Mouse (Mus musculus) hindbrain, postnatal 0 days (tissue): Measurements from ENCODE around the gene Far1. TPM values are rescaled to one million over a fixed set of nuclear protein-coding genes. Genes with fewer than 3 reads are reported as not detected.

Source experiments
- ATAC-seq: fragments of 200-750 bp; cut with Nextera tagmentation; 2 replicates; pipeline ENCODE4 v1.8.0; 2017; ENCODE audit warnings: mild to moderate bottlenecking, moderate TSS enrichment, moderate library complexity
- DNase-seq: peaks from one replicate; pipeline ENCODE4 v3.0.0-alpha.2; 2015; ENCODE audit warnings: low spot score
- H3K27ac ChIP-seq: fragments of 300-500 bp; sonication (generic); 2 replicates; pipeline ENCODE4 v1.5.1; 2014; ENCODE audit warnings: mild to moderate bottlenecking
- H3K27me3 ChIP-seq: fragments of 300-500 bp; sonication (generic); 2 replicates; pipeline ENCODE4 v1.6.1; 2014; ENCODE audit warnings: low read length, mixed read lengths; ENCODE audit not compliant: insufficient read depth
- H3K36me3 ChIP-seq: fragments of 300-500 bp; sonication (generic); 2 replicates; pipeline ENCODE4 v1.6.1; 2014; ENCODE audit warnings: low read length, mixed read lengths; ENCODE audit not compliant: insufficient read depth
- H3K4me1 ChIP-seq: fragments of 300-500 bp; sonication (generic); 2 replicates; pipeline ENCODE4 v1.6.1; 2014; ENCODE audit warnings: antibody characterized with exemption, low read length, mixed read lengths; ENCODE audit not compliant: insufficient read depth
- H3K4me2 ChIP-seq: fragments of 300-500 bp; sonication (generic); 2 replicates; pipeline ENCODE4 v1.6.1; 2014; ENCODE audit warnings: low read depth, mild to moderate bottlenecking, low read length, moderate library complexity, mixed read lengths
- H3K4me3 ChIP-seq: fragments of 300-500 bp; sonication (generic); 2 replicates; pipeline ENCODE4 v1.5.1; 2014; ENCODE audit warnings: low read length
- H3K9ac ChIP-seq: fragments of 300-500 bp; sonication (generic); replicated peaks from 2 replicates; pipeline ENCODE4 v1.6.1; 2014; ENCODE audit warnings: mild to moderate bottlenecking, low read length, moderate library complexity, mixed read lengths
- H3K9me3 ChIP-seq: fragments of 300-500 bp; sonication (generic); 2 replicates; pipeline ENCODE4 v1.6.1; 2016; ENCODE audit warnings: low read length, mixed read lengths
- CTCF ChIP-seq: IDR thresholded peaks from 2 replicates; pipeline ENCODE4 v1.5.1; 2016; ENCODE audit warnings: antibody characterized with exemption, control low read depth, low read depth
- WGBS: fragments of 180-500 bp; shearing (Covaris S2); extraction: QIAGEN DNeasy Blood & Tissue Kit; methylation state at CpG from one replicate; pipeline ENCODE4 v1.1.7; 2014; 5-methylcytosine and 5-hydroxymethylcytosine counted together
- polyA plus RNA-seq: library from polyadenylated mRNA; unstranded; fragments of >200 nt; fragmentation: Nextera tagmentation; extraction: Ambion mirVana; gene quantifications from 2 replicates; pipeline ENCODE4 v1.2.1, GENCODE M21; 2015
- total RNA-seq: library from RNA; depleted of rRNA; stranded (reverse); fragments of >200 nt; gene quantifications from 2 replicates; pipeline ENCODE4 v1.2.3, GENCODE M21; 2014

Far1 gene
- total and polyA plus RNA-seq, 2 experiments from 2014 or later = 46.5 to 52.9 TPM

DNA sequence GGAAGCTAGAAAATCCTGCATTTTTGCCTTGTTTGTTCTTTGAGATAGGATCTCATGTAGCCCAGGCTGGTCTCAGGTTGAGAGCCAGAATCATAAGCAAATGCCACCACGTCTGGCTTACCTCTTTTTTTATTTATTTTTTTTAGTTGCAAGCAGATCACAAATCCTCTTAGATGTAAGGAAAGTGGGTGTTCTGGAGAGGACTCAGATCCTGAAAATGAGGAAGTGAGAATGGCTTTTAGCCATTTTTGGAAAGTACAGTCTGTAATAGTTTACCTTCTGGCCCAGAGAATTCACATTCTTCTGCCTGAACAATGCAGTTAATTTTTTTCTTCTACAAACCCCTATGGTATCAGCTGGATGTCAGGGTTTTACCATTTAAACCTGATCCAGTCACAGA, 42.5 kb downstream of the Far1 start:
- WGBS = 82% methylated on average over 1 of the region's 1 CpGs
- no peaks in the 10 kb centered on the region for H3K4me1 ChIP-seq
- H3K9ac ChIP-seq = no peak overlapping the region
- H3K36me3 ChIP-seq = no peaks in the 10 kb centered on the region; the same call in 1 of the 2 replicates
- DNase-seq (no peak), ATAC-seq (no peak)
- TF ChIP-seq CTCF = no peak
- H3K9me3 ChIP-seq = no peaks in the 10 kb centered on the region
- no peak overlapping the region for H3K4me3 ChIP-seq
- H3K4me2 ChIP-seq = no peak overlapping the region
- no peak overlapping the region for H3K27ac ChIP-seq
- H3K27me3 ChIP-seq = no peaks in the 10 kb centered on the region

DNA sequence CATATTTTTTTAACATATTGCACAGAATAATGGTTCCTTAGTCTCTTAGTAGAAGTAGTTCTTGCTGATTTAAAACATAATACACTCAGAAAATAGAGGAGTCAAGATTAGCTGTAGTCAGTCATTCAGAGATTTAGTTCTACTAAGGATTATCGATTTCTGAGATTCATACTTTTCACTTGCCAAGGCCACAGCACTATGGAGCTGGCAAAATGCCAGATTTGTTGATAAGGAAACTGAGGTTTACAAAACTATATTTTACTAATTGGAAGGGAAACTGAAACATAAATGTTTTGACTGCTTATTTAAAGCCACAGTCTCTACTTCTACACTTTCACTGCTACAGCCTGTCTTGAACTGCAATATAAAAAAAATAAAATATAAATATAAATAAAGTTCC, 53.3 kb downstream of the Far1 start:
- ATAC-seq = no peak
- TF ChIP-seq CTCF = no peak
- WGBS = 95% methylated on average over 1 of the region's 1 CpGs
- no peak overlapping the region for H3K4me3 ChIP-seq
- no peaks in the 10 kb centered on the region for H3K27me3 ChIP-seq
- no peak overlapping the region for H3K9ac ChIP-seq
- H3K36me3 ChIP-seq = no peaks in the 10 kb centered on the region
- no peaks in the 10 kb centered on the region for H3K9me3 ChIP-seq
- H3K4me2 ChIP-seq = no peak overlapping the region
- H3K4me1 ChIP-seq = no peaks in the 10 kb centered on the region
- DNase-seq = no peak
- H3K27ac ChIP-seq = no peak overlapping the region

DNA sequence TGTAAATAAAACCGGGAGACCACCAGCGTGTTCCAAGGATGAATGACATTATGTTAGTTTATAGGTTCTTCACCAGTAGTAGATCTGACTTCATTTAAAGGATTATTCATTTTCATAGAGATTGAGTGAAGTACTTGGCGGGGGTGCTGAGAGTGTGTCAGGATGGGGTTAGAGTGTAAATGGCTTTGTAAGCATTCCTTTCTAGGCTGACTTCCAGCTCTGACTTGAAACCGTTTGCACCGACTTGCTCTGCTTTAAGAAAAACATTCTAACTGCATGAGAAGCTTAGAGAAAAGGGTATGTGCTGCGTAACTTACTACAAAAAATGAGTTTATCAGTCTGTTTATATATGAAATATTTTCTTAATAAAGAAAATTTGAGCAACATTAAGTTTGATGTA, 57.5 kb downstream of the Far1 start:
- H3K36me3 ChIP-seq = no peaks in the 10 kb centered on the region
- 75% methylated on average over 6 of the region's 6 CpGs for WGBS
- no peak overlapping the region for H3K27ac ChIP-seq
- no peaks in the 10 kb centered on the region for H3K27me3 ChIP-seq
- no peak overlapping the region for H3K4me3 ChIP-seq
- TF ChIP-seq CTCF = no peak
- ATAC-seq (no peak), DNase-seq (no peak)
- H3K4me1 ChIP-seq = no peaks in the 10 kb centered on the region
- H3K4me2 ChIP-seq = no peak overlapping the region
- no peaks in the 10 kb centered on the region for H3K9me3 ChIP-seq
- H3K9ac ChIP-seq = no peak overlapping the region

DNA sequence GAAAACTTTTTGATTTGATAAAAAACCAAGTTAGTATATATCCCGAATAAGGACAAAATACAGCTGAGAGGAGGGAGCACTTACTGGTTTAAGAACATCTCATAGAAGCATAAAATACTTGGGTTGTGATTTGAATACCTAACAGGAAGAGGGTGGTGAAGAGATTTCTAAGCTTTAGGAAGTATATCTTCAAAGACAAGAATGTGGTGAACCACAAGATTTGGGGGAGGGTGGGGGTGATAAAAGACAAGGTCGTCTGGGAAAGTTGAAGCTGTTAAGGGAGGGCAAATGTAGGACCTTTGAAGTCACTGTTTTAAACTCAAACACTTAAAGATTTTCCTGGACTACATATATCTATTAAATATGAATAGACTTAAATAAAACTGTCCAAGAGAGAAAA, 59.1 kb downstream of the Far1 start:
- Histone ChIP-seq H3K4me3 (no peak overlapping the region), H3K9ac (no peak overlapping the region), H3K36me3 (no peaks in the 10 kb centered on the region), H3K9me3 (no peaks in the 10 kb centered on the region), H3K4me2 (no peak overlapping the region), H3K4me1 (no peaks in the 10 kb centered on the region), H3K27me3 (no peaks in the 10 kb centered on the region), H3K27ac (no peak overlapping the region)
- TF ChIP-seq CTCF = no peak
- DNase-seq (no peak), ATAC-seq (no peak)
- 77% methylated on average over 2 of the region's 2 CpGs for WGBS

DNA sequence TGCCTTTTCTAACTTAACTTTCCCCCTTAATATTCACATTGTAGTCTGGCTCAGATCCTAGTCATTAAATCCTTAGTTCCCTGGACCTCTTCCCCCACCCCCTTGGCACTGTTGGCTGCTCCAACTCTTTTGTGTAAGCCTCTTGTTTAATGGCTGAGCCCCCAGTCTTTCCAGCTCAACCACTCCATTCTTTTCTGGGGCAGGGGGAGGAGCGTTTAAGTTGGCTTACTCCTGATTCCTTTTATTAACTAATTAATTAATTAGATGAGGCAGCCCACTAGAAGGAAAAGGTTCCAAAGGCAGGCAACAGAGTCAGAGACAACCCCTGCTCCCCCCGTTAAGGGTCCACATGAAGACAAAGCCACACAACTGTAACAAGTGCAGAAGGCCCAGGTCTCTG, 68.5 kb downstream of the Far1 start:
- no peak for DNase-seq

DNA sequence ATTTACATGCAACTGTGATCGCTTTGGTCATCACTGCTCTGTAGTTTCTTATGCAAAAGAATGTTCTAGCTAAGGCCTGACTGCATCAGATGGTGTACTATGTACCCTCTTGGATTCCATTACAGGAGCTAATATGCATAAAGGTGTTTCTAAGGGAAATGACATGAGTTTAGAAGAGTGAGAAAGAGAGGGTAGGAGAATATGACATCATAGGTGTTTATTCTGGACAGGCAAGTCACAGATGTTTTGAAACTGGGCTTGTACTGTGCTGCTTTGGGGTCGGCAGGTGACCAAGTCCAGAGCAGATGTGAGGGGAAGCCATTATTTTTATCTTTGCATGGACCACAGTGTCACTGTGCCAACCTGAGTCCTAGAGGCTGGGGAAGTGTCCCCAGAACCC, 75.6 kb downstream of the Far1 start:
- Histone ChIP-seq H3K36me3 (no peaks in the 10 kb centered on the region), H3K4me3 (no peak overlapping the region), H3K4me2 (no peak overlapping the region), H3K27ac (no peak overlapping the region), H3K4me1 (no peaks in the 10 kb centered on the region), H3K9ac (no peak overlapping the region), H3K9me3 (no peaks in the 10 kb centered on the region), H3K27me3 (no peaks in the 10 kb centered on the region)
- no peak for ATAC-seq
- 93% methylated on average over 2 of the region's 2 CpGs for WGBS
- DNase-seq = no peak
- TF ChIP-seq CTCF = no peak

More for the DNA sequence above, 68.5 kb downstream of the Far1 start:
- TF ChIP-seq CTCF = no peak
- Histone ChIP-seq H3K27me3 (no peaks in the 10 kb centered on the region), H3K4me1 (no peaks in the 10 kb centered on the region), H3K9me3 (no peaks in the 10 kb centered on the region), H3K4me3 (no peak overlapping the region), H3K4me2 (no peak overlapping the region), H3K9ac (no peak overlapping the region), H3K36me3 (no peaks in the 10 kb centered on the region), H3K27ac (no peak overlapping the region)
- no peak for ATAC-seq
- WGBS = 67% methylated on average over 2 of the region's 2 CpGs

DNA sequence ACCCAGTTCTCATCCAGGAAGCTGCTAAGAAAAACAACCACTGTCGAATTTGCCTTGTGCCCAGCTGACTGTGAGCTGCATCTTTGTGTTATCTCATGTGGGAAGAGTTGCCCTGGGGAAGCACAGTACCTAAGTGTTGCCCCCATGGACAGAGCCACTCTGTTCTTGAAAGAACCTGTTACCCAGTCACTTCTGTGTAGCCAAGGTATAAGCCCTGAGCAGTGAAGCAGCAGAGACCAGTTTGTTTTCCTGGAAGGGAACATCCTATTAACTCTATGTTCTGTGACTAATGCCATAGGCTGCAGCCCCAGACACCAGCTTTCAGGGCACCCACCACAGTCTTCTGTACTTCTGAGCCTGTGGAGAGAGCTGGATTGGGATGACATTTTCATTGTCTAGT, 76.7 kb downstream of the Far1 start:
- Histone ChIP-seq H3K9ac (no peak overlapping the region), H3K27ac (no peak overlapping the region), H3K9me3 (no peaks in the 10 kb centered on the region), H3K4me3 (no peak overlapping the region), H3K36me3 (no peaks in the 10 kb centered on the region), H3K4me1 (no peaks in the 10 kb centered on the region), H3K4me2 (no peak overlapping the region), H3K27me3 (no peaks in the 10 kb centered on the region)
- TF ChIP-seq CTCF = no peak
- 61% methylated on average over 1 of the region's 1 CpGs for whole genome bisulfite sequencing
- no peak for DNase-seq
- no peak for ATAC-seq
